7 mouse cellular contexts compared by ENCODE assay signal in the genomic region with DNA sequence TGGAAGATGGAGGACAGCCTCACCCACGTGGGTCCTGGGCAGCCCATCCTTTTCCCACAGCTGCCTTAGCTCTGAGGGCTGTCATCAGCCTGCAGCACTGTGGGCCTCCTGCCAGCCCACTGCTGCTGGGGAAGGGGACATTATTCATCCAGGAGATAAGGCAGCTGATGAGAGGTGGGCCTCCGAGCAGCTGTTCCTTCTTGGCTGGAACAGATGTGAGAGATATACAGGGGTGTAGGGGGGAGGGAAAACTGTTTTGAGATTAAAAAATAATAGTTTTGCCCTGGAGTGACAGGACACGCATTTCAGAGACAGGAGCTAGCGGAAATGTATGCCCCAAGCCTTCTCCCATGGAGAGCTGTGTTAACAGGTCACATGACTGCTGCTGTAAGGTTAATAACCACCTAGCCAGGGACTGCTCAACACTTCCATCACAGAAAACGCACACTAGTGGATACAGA.
DNase-seq lines count a peak whose midpoint lies in the region; ATAC-seq and TF ChIP-seq lines count a peak whose summit lies in the region.

No protein-coding gene starts in this region.

- H3K9me3 ChIP-seq in G1E (replicated peaks): peaks cover 9% of the 10 kb centered on the region
- H3K9me3 ChIP-seq in hindbrain, embryonic 13.5 days: no peaks in the 10 kb centered on the region
- no peaks in the 10 kb centered on the region for H3K9me3 ChIP-seq in liver, embryonic 14.5 days (ENCODE audit: control insufficient read depth, low read length)

- WGBS in hindbrain, embryonic 13.5 days: 37% methylated on average over 5 of the region's 5 CpGs
- WGBS in liver, embryonic 14.5 days (ENCODE audit: insufficient replicate concordance): 37% methylated on average over 5 of the region's 5 CpGs

- TF ChIP-seq CTCF in G1E (IDR thresholded peaks at IDR 0.05; ENCODE audit: low read depth, low read length): no peak
- no peak for TF ChIP-seq CTCF in liver, embryonic 14.5 days (IDR thresholded peaks at IDR 0.05; ENCODE audit: low read depth)

- H3K4me2 ChIP-seq in hindbrain, embryonic 13.5 days: no peak overlapping the region
- H3K4me2 ChIP-seq in liver, embryonic 14.5 days (ENCODE audit: low read depth): no peak overlapping the region

- no peaks in the 10 kb centered on the region for H3K36me3 ChIP-seq in G1E (replicated peaks)
- no peaks in the 10 kb centered on the region for H3K36me3 ChIP-seq in hindbrain, embryonic 13.5 days
- no peaks in the 10 kb centered on the region for H3K36me3 ChIP-seq in liver, embryonic 14.5 days (replicated peaks; ENCODE audit: control insufficient read depth, insufficient read depth, low read depth)

- DNase-seq in G1E (ENCODE audit: low spot score): no peak
- peak; percentile 41 to 61 for DNase-seq in adrenal gland, postnatal 36 days
- DNase-seq in liver, embryonic 14.5 days (ENCODE audit: low read depth in 3 of 3, low spot score in 3 of 3): no peak
- DNase-seq in yolk sac, embryonic 10.5 days (ENCODE audit: low spot score): peak; percentile 36

- H3K9ac ChIP-seq in hindbrain, embryonic 13.5 days: no peak overlapping the region
- H3K9ac ChIP-seq in liver, embryonic 14.5 days (replicated peaks): no peak overlapping the region

- H3K4me1 ChIP-seq in G1E (ENCODE audit: insufficient read depth, low read depth, low read length): peaks cover 17% of the 10 kb centered on the region
- peaks cover 9% of the 10 kb centered on the region for H3K4me1 ChIP-seq in hindbrain, embryonic 13.5 days (replicated peaks)
- peaks cover 4 to 15% of the 10 kb centered on the region in 2 experiments for H3K4me1 ChIP-seq in liver, embryonic 14.5 days (replicated peaks; ENCODE audit: control insufficient read depth in 2 of 2, insufficient read depth in 2 of 2, low read length in 1 of 2)

- peak; percentile 25 for ATAC-seq in G1E (ENCODE audit: extremely low read depth, insufficient number of reproducible peaks, low FRiP score, poor library complexity, severe bottlenecking)
- peak; percentile 80 for ATAC-seq in hindbrain, embryonic 13.5 days (ENCODE audit: low FRiP score)
- peak; percentile 50 for ATAC-seq in liver, embryonic 14.5 days (ENCODE audit: insufficient read depth)
- ATAC-seq in erythroid progenitor cell, adult 5-6 weeks (replicated peaks; ENCODE audit: low FRiP score, poor library complexity, severe bottlenecking): no peak
- no peak for ATAC-seq in erythroblast, adult 5-6 weeks (replicated peaks; ENCODE audit: low FRiP score, poor library complexity, severe bottlenecking)

- no peak for TF ChIP-seq EP300 in liver, embryonic 14.5 days (IDR thresholded peaks at IDR 0.05; ENCODE audit: low read depth)

- no peak overlapping the region; the same call in 1 of the 2 replicates for H3K4me3 ChIP-seq in G1E (ENCODE audit: low read depth, low read length)
- no peak overlapping the region for H3K4me3 ChIP-seq in hindbrain, embryonic 13.5 days
- no peak overlapping the region for H3K4me3 ChIP-seq in liver, embryonic 14.5 days (ENCODE audit: insufficient read depth in 1 of 2, low read depth in 2 of 2, low read length in 2 of 2)

- peak overlapping the region; percentile 52 for H3K27ac ChIP-seq in hindbrain, embryonic 13.5 days
- H3K27ac ChIP-seq in liver, embryonic 14.5 days: no peak overlapping the region

- H3K27me3 ChIP-seq in G1E (ENCODE audit: insufficient read depth, low read length): peaks cover 7% of the 10 kb centered on the region
- no peaks in the 10 kb centered on the region for H3K27me3 ChIP-seq in hindbrain, embryonic 13.5 days
- no peaks in the 10 kb centered on the region for H3K27me3 ChIP-seq in liver, embryonic 14.5 days (ENCODE audit: control insufficient read depth, insufficient read depth, low read length)

Comparison
In these comparisons a context has a peak if more than half of its experiments do, and no peak if none do; other contexts are left out.
1. ATAC-seq: peak in G1E (single experiment), hindbrain, embryonic 13.5 days (single experiment) and liver, embryonic 14.5 days (single experiment); none in erythroid progenitor cell, adult 5-6 weeks (single experiment) and erythroblast, adult 5-6 weeks (single experiment).
2. DNase-seq: peak in adrenal gland, postnatal 36 days (2 of 2) and yolk sac, embryonic 10.5 days (single experiment); none in G1E (single experiment) and liver, embryonic 14.5 days (0 of 3).